Comparison of ENCODE assay signal across 8 mouse cellular contexts in the genomic region with DNA sequence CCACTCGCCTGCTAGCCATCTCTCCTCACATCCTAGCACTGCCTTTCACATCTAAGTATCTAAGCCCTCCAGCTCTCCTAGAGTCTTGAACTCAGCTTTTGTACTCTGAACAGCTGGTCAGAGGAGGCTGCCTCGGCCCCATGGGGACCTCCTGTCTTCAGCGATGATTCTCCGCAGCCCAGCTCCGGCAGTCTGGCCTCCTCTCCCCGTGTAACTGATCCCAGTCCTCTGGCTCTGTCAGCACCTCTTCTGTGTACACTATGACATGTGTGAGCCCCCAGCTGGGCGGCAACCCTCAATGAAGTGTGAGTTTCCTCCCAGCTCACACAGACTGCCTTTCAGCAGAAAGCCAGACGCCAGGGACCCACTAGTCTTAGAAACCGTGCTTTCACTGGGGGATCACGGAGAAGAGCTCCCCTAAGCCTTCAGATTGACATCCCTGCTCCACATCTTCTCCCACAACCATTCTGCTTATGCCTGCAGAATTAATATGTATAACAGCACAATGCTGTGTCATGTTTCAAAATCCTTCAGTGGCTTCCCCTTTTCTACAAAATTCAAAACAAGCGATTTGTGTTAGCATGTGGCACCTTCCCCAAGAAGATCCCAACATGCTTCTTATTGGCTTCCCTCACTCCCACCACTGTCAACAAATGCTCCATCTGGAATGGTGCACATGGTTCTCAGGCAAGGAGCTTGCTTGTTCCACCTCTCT. TPM values are rescaled to one million over a fixed set of nuclear protein-coding genes. Genes with fewer than 3 reads are reported as not detected.
DNase-seq lines count a peak whose midpoint lies in the region; ATAC-seq and TF ChIP-seq lines count a peak whose summit lies in the region.

No protein-coding gene starts in this region.

- peaks cover 14% of the 10 kb centered on the region for H3K4me1 ChIP-seq in lung, embryonic 14.5 days (ENCODE audit: insufficient read depth)
- peaks cover 35% of the 10 kb centered on the region for H3K4me1 ChIP-seq in embryonic facial prominence, embryonic 13.5 days
- H3K4me1 ChIP-seq in heart, embryonic 16.5 days (ENCODE audit: control insufficient read depth, insufficient read depth, low read length), result peaks cover 23% of the 10 kb centered on the region

- TF ChIP-seq CTCF in lung, embryonic 14.5 days (IDR thresholded peaks at IDR 0.05; ENCODE audit: low read depth), result no peak

- no peak overlapping the region for H3K9ac ChIP-seq in lung, embryonic 14.5 days
- H3K9ac ChIP-seq in embryonic facial prominence, embryonic 13.5 days, result no peak overlapping the region
- H3K9ac ChIP-seq in heart, embryonic 16.5 days (ENCODE audit: low read length), result peak overlapping the region; percentile 53

- no peak overlapping the region for H3K4me3 ChIP-seq in lung, embryonic 14.5 days (ENCODE audit: low read depth, low read length)
- H3K4me3 ChIP-seq in embryonic facial prominence, embryonic 13.5 days, result no peak overlapping the region
- no peak overlapping the region for H3K4me3 ChIP-seq in heart, embryonic 16.5 days (ENCODE audit: low read length)

- peak overlapping the region; percentile 13; the same call in 1 of the 2 replicates for H3K4me2 ChIP-seq in lung, embryonic 14.5 days
- peak overlapping the region; percentile 0; the same call in 1 of the 2 replicates for H3K4me2 ChIP-seq in embryonic facial prominence, embryonic 13.5 days
- H3K4me2 ChIP-seq in heart, embryonic 16.5 days (ENCODE audit: low read depth, low read length), result peak overlapping the region; percentile 44

- H3K36me3 ChIP-seq in lung, embryonic 14.5 days (ENCODE audit: insufficient read depth), result no peaks in the 10 kb centered on the region
- H3K36me3 ChIP-seq in embryonic facial prominence, embryonic 13.5 days, result no peaks in the 10 kb centered on the region
- H3K36me3 ChIP-seq in heart, embryonic 16.5 days (ENCODE audit: control insufficient read depth, insufficient read depth), result no peaks in the 10 kb centered on the region

- DNase-seq in lung, embryonic 14.5 days, result peak; percentile 87
- DNase-seq in lung, adult 18-20 months, result no peak
- peak; percentile 28 for DNase-seq in retina, embryonic 14.5 days (ENCODE audit: low spot score)
- no peak for DNase-seq in cerebellum, adult 11-12 months
- no peak for DNase-seq in spleen, postnatal 10 days (ENCODE audit: low spot score in 2 of 2)
- DNase-seq in frontal cortex, postnatal 36 days (ENCODE audit: low spot score in 2 of 2), result no peak

- H3K27ac ChIP-seq in lung, embryonic 14.5 days (ENCODE audit: low read depth), result peak overlapping the region; percentile 76
- H3K27ac ChIP-seq in embryonic facial prominence, embryonic 13.5 days, result peak overlapping the region; percentile 24; the same call in 1 of the 2 replicates
- peak overlapping the region; percentile 70 for H3K27ac ChIP-seq in heart, embryonic 16.5 days (ENCODE audit: low read length)

- H3K9me3 ChIP-seq in lung, embryonic 14.5 days (ENCODE audit: low read depth, low read length), result no peaks in the 10 kb centered on the region
- H3K9me3 ChIP-seq in embryonic facial prominence, embryonic 13.5 days, result no peaks in the 10 kb centered on the region
- H3K9me3 ChIP-seq in heart, embryonic 16.5 days (replicated peaks; ENCODE audit: control insufficient read depth, low read length), result no peaks in the 10 kb centered on the region

- H3K27me3 ChIP-seq in lung, embryonic 14.5 days (ENCODE audit: insufficient read depth, low read length), result no peaks in the 10 kb centered on the region
- H3K27me3 ChIP-seq in embryonic facial prominence, embryonic 13.5 days, result peaks cover 3% of the 10 kb centered on the region; the same call in 1 of the 2 replicates
- no peaks in the 10 kb centered on the region for H3K27me3 ChIP-seq in heart, embryonic 16.5 days (ENCODE audit: control insufficient read depth, insufficient read depth, low read length)

- WGBS in lung, embryonic 14.5 days, result 20% methylated on average over 11 of the region's 11 CpGs
- WGBS in embryonic facial prominence, embryonic 13.5 days, result 23% methylated on average over 11 of the region's 11 CpGs
- WGBS in heart, embryonic 16.5 days, result 21% methylated on average over 11 of the region's 11 CpGs

- peak; percentile 92 for ATAC-seq in lung, embryonic 14.5 days (ENCODE audit: insufficient read depth)
- ATAC-seq in embryonic facial prominence, embryonic 13.5 days (ENCODE audit: insufficient number of reproducible peaks, insufficient read depth, low FRiP score, low TSS enrichment, low read depth), result no peak
- ATAC-seq in heart, embryonic 16.5 days (replicated peaks; ENCODE audit: extremely low read depth, insufficient read depth, low FRiP score), result peak; percentile 83

RNA-seq across cellular contexts. Expression of a gene that starts 15.8 kb away (rescaled TPM):
- polyA plus RNA-seq in lung, embryonic 14.5 days (2014; fragmentation: Nextera tagmentation; extraction: Ambion mirVana), result 45.5 and 47.4 TPM in 2 replicates
- polyA plus RNA-seq in embryonic facial prominence, embryonic 13.5 days (2015; fragmentation: Nextera tagmentation; extraction: Ambion mirVana), result 31.0 and 34.7 TPM in 2 replicates
- 20.5 and 22.3 TPM in 2 replicates for polyA plus RNA-seq in heart, embryonic 16.5 days (2015; fragmentation: Nextera tagmentation; extraction: Ambion mirVana)

RNA-seq across cellular contexts. Expression of a gene that starts 30.5 kb away (rescaled TPM):
- polyA plus RNA-seq in lung, embryonic 14.5 days (2014; fragmentation: Nextera tagmentation; extraction: Ambion mirVana), result 81.3 and 81.9 TPM in 2 replicates
- polyA plus RNA-seq in embryonic facial prominence, embryonic 13.5 days (2015; fragmentation: Nextera tagmentation; extraction: Ambion mirVana), result 71.7 and 75.8 TPM in 2 replicates
- 36.6 and 40.6 TPM in 2 replicates for polyA plus RNA-seq in heart, embryonic 16.5 days (2015; fragmentation: Nextera tagmentation; extraction: Ambion mirVana)

Comparison
In these comparisons a context has a peak if more than half of its experiments do, and no peak if none do; other contexts are left out.
1. DNase-seq: peak in lung, embryonic 14.5 days (single experiment) and retina, embryonic 14.5 days (single experiment); none in lung, adult 18-20 months (0 of 2), cerebellum, adult 11-12 months (single experiment), spleen, postnatal 10 days (0 of 2) and frontal cortex, postnatal 36 days (0 of 2).
2. H3K27ac ChIP-seq: peak in every context shown above with its lines; median percentile 76 in lung, embryonic 14.5 days; 70 in heart, embryonic 16.5 days; 24 in embryonic facial prominence, embryonic 13.5 days.
3. Peak in every context shown above with its lines, with median percentiles within 50 percentile points of each other: H3K4me2 ChIP-seq.